Mouse (Mus musculus) lung, embryonic 16.5 days (tissue): ENCODE results near the gene Zfp445. TPM values are rescaled to one million over a fixed set of nuclear protein-coding genes. Genes with fewer than 3 reads are reported as not detected.

Experiments used
- ATAC-seq: fragments of 200-750 bp; cut with Nextera tagmentation; 2 replicates; pipeline ENCODE4 v1.8.0; 2017; ENCODE audit warnings: low read depth, mild to moderate bottlenecking, moderate library complexity
- H3K27ac ChIP-seq: fragments of 300-500 bp; sonication (generic); 2 replicates; pipeline ENCODE4 v1.5.1; 2014; ENCODE audit warnings: mild to moderate bottlenecking, control low read depth, low read length
- H3K27me3 ChIP-seq: fragments of 300-500 bp; sonication (generic); 2 replicates; pipeline ENCODE4 v1.6.1; 2014; ENCODE audit warnings: low read depth, low read length, mixed read lengths; ENCODE audit not compliant: control insufficient read depth, insufficient read depth
- H3K36me3 ChIP-seq: fragments of 300-500 bp; sonication (generic); 2 replicates; pipeline ENCODE4 v1.6.1; 2014; ENCODE audit warnings: low read length; ENCODE audit not compliant: control insufficient read depth, insufficient read depth
- H3K4me1 ChIP-seq: fragments of 300-500 bp; sonication (generic); replicated peaks from 2 replicates; pipeline ENCODE4 v1.6.1; 2014; ENCODE audit warnings: low read length, mixed read lengths; ENCODE audit not compliant: control insufficient read depth, insufficient read depth
- H3K4me2 ChIP-seq: fragments of 300-500 bp; sonication (generic); 2 replicates; pipeline ENCODE4 v1.6.1; 2014; ENCODE audit warnings: low read depth, low read length, control low read depth
- H3K4me3 ChIP-seq: fragments of 300-500 bp; sonication (generic); 2 replicates; pipeline ENCODE4 v1.5.1; 2014; ENCODE audit warnings: mild to moderate bottlenecking, low read length, control low read depth
- H3K9ac ChIP-seq: fragments of 300-500 bp; sonication (generic); 2 replicates; pipeline ENCODE4 v1.6.1; 2014; ENCODE audit warnings: low read length, control low read depth
- H3K9me3 ChIP-seq: fragments of 300-500 bp; sonication (generic); 2 replicates; pipeline ENCODE4 v1.6.1; 2016; ENCODE audit warnings: low read length; ENCODE audit not compliant: control insufficient read depth
- WGBS: fragments of 180-500 bp; shearing (Covaris S2); extraction: QIAGEN DNeasy Blood & Tissue Kit; methylation state at CpG from one replicate; pipeline ENCODE4 v1.1.7; 2014; 5-methylcytosine and 5-hydroxymethylcytosine counted together
- polyA plus RNA-seq: library from polyadenylated mRNA; unstranded; fragments of >200 nt; fragmentation: Nextera tagmentation; extraction: Ambion mirVana; gene quantifications from 2 replicates; pipeline ENCODE4 v1.2.1, GENCODE M21; 2015

The Zfp445 gene
- polyA plus RNA-seq, 1 experiment from 2014 or later, result 80.6 TPM

DNA sequence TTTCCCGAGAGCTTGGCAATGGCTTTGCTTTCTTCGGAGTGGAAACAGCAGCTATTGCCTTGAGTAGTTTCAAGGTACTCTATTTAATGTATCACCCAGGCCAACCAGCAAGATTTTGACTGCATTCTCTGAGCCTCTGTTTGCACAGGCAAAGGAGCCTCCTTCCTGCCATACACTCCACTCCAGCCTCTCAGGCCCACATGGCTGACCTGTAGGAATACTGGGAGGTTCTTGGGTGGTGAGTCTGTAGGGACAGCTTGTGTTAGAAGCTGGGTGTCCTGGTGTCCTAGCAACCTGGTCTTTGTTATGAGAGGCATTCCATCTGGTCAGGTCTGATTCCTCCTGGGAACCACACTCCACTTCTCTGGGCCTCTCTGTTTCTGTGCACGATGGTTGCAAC lies 22.0 kb downstream of the Zfp445 start, which contains the start of gene Gm35549:
Gene Gm35549 (minus strand): TSS at position 276 of the 400 bp plus-strand sequence.
- H3K9me3 ChIP-seq, result peaks cover 5% of the 10 kb centered on the region; the same call in 1 of the 2 replicates
- H3K4me2 ChIP-seq, result no peak within 1 kb of the TSS
- no peaks in the 10 kb centered on the region for H3K4me1 ChIP-seq
- H3K27me3 ChIP-seq, result no peaks in the 10 kb centered on the region
- no peak within 1 kb of the TSS for H3K4me3 ChIP-seq
- H3K9ac ChIP-seq, result no peak within 1 kb of the TSS
- WGBS, result 45% methylated on average over 3 of the region's 3 CpGs
- ATAC-seq, result peak; percentile 67
- peaks cover 5% of the 10 kb centered on the region; the same call in 1 of the 2 replicates for H3K36me3 ChIP-seq
- peak within 1 kb of the TSS; percentile 15 for H3K27ac ChIP-seq

DNA sequence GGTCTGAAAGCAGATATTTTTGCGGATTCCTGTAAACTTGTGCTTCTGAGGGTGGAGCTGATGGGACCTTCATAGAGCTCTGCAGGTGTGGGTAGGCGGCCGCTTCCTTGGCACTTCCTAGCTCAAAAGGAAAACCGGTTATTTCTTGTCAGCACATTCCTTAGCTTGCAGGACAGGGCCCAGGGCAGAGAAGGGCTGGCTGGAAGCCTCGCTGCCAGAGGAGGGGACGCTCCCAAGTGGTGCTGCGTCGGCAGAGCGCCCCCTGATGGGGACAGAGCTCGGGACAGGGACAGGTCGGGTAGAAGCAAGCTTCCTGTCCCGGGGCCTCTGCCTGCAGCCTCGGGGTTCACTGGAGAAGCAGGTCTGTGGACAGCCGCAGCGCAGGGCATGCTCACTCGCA lies 28.1 kb downstream of the Zfp445 start:
- ATAC-seq, result peak; percentile 92
- Histone ChIP-seq H3K9me3 (no peaks in the 10 kb centered on the region), H3K4me1 (peaks cover 10% of the 10 kb centered on the region), H3K27ac (peak overlapping the region; percentile 88), H3K27me3 (no peaks in the 10 kb centered on the region), H3K4me3 (peak overlapping the region; percentile 18; the same call in 1 of the 2 replicates), H3K9ac (peak overlapping the region; percentile 53), H3K36me3 (peaks cover 2% of the 10 kb centered on the region; the same call in 1 of the 2 replicates), H3K4me2 (peak overlapping the region; percentile 35)
- 19% methylated on average over 16 of the region's 16 CpGs for WGBS

DNA sequence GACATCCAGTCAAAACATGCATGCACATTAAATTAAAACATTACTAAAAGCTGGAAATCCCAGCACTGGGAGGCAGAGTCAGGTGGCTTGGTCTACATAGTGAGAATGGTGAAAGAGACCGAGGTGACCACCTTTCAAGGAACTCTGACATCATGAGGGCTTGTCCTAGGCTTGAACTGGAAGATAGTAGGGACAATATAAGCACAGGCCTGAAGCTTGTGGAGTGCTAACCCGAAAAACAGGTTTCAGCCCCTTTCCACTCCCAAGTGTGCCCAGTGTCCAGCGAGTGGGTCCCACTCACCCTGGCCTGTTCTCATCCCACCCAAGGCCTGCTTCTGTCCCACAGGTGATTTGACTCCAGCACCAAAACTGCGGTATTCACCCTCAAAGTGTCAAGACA lies 28.6 kb downstream of the Zfp445 start:
- Histone ChIP-seq H3K27ac (peak overlapping the region; percentile 88), H3K9me3 (no peaks in the 10 kb centered on the region), H3K27me3 (no peaks in the 10 kb centered on the region), H3K4me1 (peaks cover 10% of the 10 kb centered on the region), H3K4me2 (no peak overlapping the region), H3K36me3 (peaks cover 2% of the 10 kb centered on the region; the same call in 1 of the 2 replicates), H3K9ac (peak overlapping the region; percentile 53), H3K4me3 (no peak overlapping the region)
- WGBS, result 58% methylated on average over 4 of the region's 4 CpGs
- ATAC-seq, result peak; percentile 68; the same call in 1 of the 2 replicates

DNA sequence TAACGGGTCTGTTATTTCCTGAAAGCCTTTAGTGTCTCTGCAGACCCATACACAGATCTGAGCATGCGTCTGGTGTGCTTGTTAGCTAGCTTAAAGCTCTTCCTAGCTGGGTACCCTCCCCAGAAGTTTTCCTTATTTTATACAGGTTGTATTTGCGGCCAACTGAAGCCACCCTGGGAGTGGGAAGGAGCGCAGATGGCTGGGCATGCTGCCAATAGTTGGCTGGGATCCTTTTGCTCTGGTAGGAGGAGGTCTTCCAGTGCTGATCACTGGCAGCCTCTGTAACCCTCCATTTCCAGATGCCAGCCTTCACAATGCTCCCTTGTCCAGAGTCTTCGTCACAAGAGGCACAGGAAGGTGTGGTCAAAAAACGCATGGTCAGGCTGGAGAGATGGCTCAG lies 29.0 kb downstream of the Zfp445 start:
- peak; percentile 76 for ATAC-seq
- Histone ChIP-seq H3K4me1 (peaks cover 10% of the 10 kb centered on the region), H3K27ac (peak overlapping the region; percentile 88), H3K4me3 (no peak overlapping the region), H3K27me3 (no peaks in the 10 kb centered on the region), H3K9ac (no peak overlapping the region), H3K9me3 (no peaks in the 10 kb centered on the region), H3K4me2 (no peak overlapping the region), H3K36me3 (peaks cover 2% of the 10 kb centered on the region; the same call in 1 of the 2 replicates)
- WGBS, result 21% methylated on average over 6 of the region's 6 CpGs

DNA sequence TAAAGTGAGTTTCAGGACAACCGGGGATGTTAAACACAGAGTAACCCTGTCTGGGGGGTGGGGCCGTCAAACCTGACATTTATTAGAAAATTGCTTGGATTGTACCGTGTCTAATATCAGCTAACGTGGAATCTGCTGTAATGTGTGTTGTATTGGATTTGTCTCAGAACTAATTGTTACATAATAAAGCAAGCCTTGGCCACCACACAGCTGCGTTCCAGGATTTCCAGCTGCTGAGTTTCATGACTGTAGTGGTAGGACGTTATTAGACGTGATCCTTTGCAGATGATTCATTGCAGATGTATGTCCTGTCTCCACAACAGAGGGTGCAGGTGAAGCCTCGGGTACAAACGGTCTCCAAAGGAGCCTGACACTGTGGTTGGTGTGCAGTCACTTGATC lies 29.7 kb downstream of the Zfp445 start:
- H3K27me3 ChIP-seq, result no peaks in the 10 kb centered on the region
- peak overlapping the region; percentile 88; the same call in 1 of the 2 replicates for H3K27ac ChIP-seq
- no peaks in the 10 kb centered on the region for H3K9me3 ChIP-seq
- no peak overlapping the region for H3K9ac ChIP-seq
- 60% methylated on average over 9 of the region's 9 CpGs for WGBS
- 0 out of 2 replicates have a peak, but pooled peaks have one; percentile 2 for ATAC-seq
- no peak overlapping the region for H3K4me3 ChIP-seq
- peaks cover 10% of the 10 kb centered on the region for H3K4me1 ChIP-seq
- peaks cover 2% of the 10 kb centered on the region; the same call in 1 of the 2 replicates for H3K36me3 ChIP-seq
- no peak overlapping the region for H3K4me2 ChIP-seq

DNA sequence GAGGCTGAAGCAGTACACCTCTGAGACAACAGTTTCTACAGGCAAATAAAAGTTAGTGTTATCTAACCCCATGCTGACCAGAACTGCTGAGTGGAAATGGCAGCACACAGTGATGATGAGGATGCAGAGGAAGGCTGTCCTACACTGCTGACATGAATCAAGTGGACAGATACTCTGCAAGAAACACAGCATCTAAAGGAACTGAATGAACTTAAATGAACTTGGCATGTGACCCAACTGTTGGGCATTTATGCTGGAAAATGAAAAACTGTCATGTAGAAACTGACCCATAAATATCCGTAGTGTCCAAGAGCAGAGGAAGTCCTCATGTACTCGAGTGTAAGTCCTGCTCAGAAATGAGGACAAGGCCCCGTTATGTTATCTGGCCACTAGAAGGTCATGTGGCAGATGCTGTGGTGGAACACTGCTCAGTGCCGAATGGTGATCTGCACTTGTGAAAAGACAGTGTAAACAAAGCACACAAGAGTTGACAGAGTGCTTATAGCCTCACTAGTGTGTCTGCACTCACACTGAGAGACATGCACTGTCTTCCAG lies 35.9 kb downstream of the Zfp445 start:
- no peaks in the 10 kb centered on the region for H3K4me1 ChIP-seq
- H3K9ac ChIP-seq, result no peak overlapping the region
- H3K4me2 ChIP-seq, result no peak overlapping the region
- H3K27ac ChIP-seq, result no peak overlapping the region
- H3K9me3 ChIP-seq, result no peaks in the 10 kb centered on the region
- H3K36me3 ChIP-seq, result peaks cover 8% of the 10 kb centered on the region
- no peak overlapping the region for H3K4me3 ChIP-seq
- H3K27me3 ChIP-seq, result no peaks in the 10 kb centered on the region
- 49% methylated on average over 4 of the region's 4 CpGs for WGBS
- ATAC-seq, result no peak

DNA sequence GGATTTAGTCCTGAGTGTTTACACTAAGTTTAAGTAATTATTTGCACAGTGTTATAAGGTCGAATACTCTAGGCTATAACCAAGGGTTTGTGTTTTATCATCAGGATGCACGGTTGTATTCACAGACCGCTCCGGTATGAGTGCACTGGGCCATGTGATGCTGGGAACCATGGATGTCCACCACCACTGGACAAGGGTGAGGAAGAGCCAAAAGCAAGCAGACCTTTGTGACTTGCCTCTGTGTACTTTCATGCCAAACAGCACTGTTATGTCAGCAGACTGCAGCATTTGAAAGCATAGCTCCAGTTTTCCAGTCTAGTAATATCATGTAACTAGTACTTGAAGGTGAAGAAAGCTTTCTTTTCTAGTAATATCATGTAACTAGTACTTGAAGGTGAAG lies 39.1 kb downstream of the Zfp445 start:
- Histone ChIP-seq H3K27me3 (no peaks in the 10 kb centered on the region), H3K36me3 (peaks cover 13% of the 10 kb centered on the region), H3K9me3 (no peaks in the 10 kb centered on the region), H3K4me1 (no peaks in the 10 kb centered on the region; the same call in 1 of the 2 replicates), H3K9ac (no peak overlapping the region), H3K27ac (no peak overlapping the region), H3K4me2 (no peak overlapping the region), H3K4me3 (no peak overlapping the region)
- ATAC-seq, result no peak
- WGBS, result 64% methylated on average over 4 of the region's 4 CpGs

DNA sequence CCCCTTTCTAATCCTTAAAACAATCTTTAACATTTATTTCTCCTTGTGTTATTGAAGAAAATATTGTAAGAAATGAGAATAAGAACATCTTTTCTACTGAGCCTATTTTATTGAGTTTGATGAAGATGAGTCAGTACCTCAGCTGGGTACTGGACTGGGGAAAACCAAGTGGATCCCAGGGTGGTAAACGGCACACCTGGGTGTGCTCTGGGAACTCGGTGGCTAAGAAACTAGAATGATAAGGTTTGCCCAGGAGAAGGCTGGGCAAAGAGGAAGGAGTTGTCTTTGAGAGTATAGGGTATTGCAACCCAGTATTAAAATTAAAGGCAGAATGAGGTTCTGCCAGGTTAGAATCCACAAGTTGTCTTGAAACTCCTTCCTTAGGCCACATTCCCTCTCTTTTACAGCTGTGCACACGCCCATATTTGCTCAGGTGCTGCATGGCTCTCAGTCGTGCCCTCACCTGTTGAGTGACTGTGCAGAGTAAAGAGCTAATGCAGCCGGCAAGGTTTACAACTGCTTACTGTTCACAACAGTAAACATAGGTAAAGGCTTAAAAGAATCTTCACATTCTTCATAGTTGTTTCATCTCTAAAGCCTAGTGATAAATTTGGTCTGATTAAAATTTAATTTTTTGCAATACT lies 42.3 kb downstream of the Zfp445 start:
- Histone ChIP-seq H3K36me3 (peaks cover 13% of the 10 kb centered on the region), H3K27me3 (no peaks in the 10 kb centered on the region), H3K4me3 (no peak overlapping the region), H3K4me1 (no peaks in the 10 kb centered on the region; the same call in 1 of the 2 replicates), H3K4me2 (no peak overlapping the region), H3K27ac (peak overlapping the region; percentile 21), H3K9me3 (no peaks in the 10 kb centered on the region), H3K9ac (no peak overlapping the region)
- ATAC-seq, result peak; percentile 49; the same call in 1 of the 2 replicates
- 60% methylated on average over 5 of the region's 5 CpGs for WGBS

DNA sequence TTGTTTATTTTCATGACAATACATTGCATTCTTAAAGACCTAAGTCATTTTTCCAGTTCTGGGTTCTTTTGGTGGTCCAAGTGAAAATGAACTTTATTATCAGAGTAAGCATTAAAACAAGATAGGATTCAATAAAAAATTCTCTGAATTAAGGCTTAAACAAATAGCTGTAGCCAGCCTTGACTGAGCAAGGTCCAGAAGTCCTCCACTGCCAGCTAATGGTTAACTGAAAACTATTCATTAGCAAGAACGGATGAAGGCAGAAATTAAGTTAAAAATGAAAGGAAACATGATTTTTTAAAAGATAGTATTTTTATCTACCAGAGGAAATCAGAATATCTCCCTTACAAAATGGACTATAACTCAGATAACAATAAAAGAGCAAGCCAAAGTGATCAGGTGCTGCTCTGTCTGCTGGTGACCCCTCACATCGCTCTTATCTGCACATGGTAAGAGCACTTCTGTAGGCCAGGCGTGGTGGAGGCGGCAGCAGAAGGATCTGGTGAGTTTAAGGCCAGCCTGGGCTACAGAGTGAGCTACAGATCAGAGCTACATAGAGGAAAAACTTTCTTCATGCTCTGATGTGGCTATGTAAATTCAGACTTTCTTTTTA lies 50.5 kb downstream of the Zfp445 start:
- H3K9ac ChIP-seq, result no peak overlapping the region
- peaks cover 3% of the 10 kb centered on the region; the same call in 1 of the 2 replicates for H3K4me1 ChIP-seq
- peaks cover 7% of the 10 kb centered on the region; the same call in 1 of the 2 replicates for H3K36me3 ChIP-seq
- no peak overlapping the region for H3K27ac ChIP-seq
- 50% methylated on average over 4 of the region's 4 CpGs for WGBS
- no peaks in the 10 kb centered on the region for H3K27me3 ChIP-seq
- H3K4me3 ChIP-seq, result no peak overlapping the region
- no peak for ATAC-seq
- no peak overlapping the region for H3K4me2 ChIP-seq
- no peaks in the 10 kb centered on the region for H3K9me3 ChIP-seq
